Mouse (Mus musculus) midbrain, embryonic 11.5 days (tissue): ENCODE measurements at regions not wholly inside any gene's neighbourhood (a gene's known extent, or its start where the extent isn't known, plus 50 kb on each side); places are given as distances from the start of the nearest gene placed in this dataset.
A peak's percentile ranks its signal among the peaks of the same experiment; 100 is the strongest.

Experiments used
- ATAC-seq: fragments of 200-750 bp; cut with Nextera tagmentation; 2 replicates; pipeline ENCODE4 v1.8.0; 2017; ENCODE audit warnings: moderate TSS enrichment, moderate library complexity; ENCODE audit not compliant: low FRiP score
- DNase-seq: peaks from one replicate; pipeline ENCODE4 v3.0.0; 2015; ENCODE audit warnings: low spot score; ENCODE audit errors: missing footprints
- H3K27ac ChIP-seq: fragments of 300-500 bp; sonication (generic); 2 replicates; pipeline ENCODE4 v1.5.1; 2014; ENCODE audit warnings: low read depth, low read length
- H3K27me3 ChIP-seq: fragments of 300-500 bp; sonication (generic); 2 replicates; pipeline ENCODE4 v1.6.1; 2014; ENCODE audit warnings: mild to moderate bottlenecking, low read length, moderate library complexity, mixed read lengths; ENCODE audit not compliant: control insufficient read depth, insufficient read depth
- H3K36me3 ChIP-seq: fragments of 300-500 bp; sonication (generic); 2 replicates; pipeline ENCODE4 v1.6.1; 2014; ENCODE audit warnings: mild to moderate bottlenecking, low read length, moderate library complexity, mixed read lengths; ENCODE audit not compliant: control insufficient read depth, insufficient read depth
- H3K4me1 ChIP-seq: fragments of 300-500 bp; sonication (generic); 2 replicates; pipeline ENCODE4 v1.6.1; 2014; ENCODE audit warnings: low read length; ENCODE audit not compliant: control insufficient read depth, insufficient read depth
- H3K4me2 ChIP-seq: fragments of 300-500 bp; sonication (generic); 2 replicates; pipeline ENCODE4 v1.6.1; 2014; ENCODE audit warnings: mild to moderate bottlenecking, moderate library complexity
- H3K4me3 ChIP-seq: fragments of 300-500 bp; sonication (generic); 2 replicates; pipeline ENCODE4 v1.5.1; 2014; ENCODE audit warnings: low read depth, low read length
- H3K9ac ChIP-seq: fragments of 300-500 bp; sonication (generic); 2 replicates; pipeline ENCODE4 v1.6.1; 2014; ENCODE audit warnings: low read length
- H3K9me3 ChIP-seq: fragments of 300-500 bp; sonication (generic); 2 replicates; pipeline ENCODE4 v1.6.1; 2016; ENCODE audit warnings: low read length; ENCODE audit not compliant: control insufficient read depth
- WGBS: fragments of 180-500 bp; shearing (Covaris S2); extraction: QIAGEN DNeasy Blood & Tissue Kit; methylation state at CpG from one replicate; pipeline ENCODE4 v1.1.7; 2014; 5-methylcytosine and 5-hydroxymethylcytosine counted together

DNA sequence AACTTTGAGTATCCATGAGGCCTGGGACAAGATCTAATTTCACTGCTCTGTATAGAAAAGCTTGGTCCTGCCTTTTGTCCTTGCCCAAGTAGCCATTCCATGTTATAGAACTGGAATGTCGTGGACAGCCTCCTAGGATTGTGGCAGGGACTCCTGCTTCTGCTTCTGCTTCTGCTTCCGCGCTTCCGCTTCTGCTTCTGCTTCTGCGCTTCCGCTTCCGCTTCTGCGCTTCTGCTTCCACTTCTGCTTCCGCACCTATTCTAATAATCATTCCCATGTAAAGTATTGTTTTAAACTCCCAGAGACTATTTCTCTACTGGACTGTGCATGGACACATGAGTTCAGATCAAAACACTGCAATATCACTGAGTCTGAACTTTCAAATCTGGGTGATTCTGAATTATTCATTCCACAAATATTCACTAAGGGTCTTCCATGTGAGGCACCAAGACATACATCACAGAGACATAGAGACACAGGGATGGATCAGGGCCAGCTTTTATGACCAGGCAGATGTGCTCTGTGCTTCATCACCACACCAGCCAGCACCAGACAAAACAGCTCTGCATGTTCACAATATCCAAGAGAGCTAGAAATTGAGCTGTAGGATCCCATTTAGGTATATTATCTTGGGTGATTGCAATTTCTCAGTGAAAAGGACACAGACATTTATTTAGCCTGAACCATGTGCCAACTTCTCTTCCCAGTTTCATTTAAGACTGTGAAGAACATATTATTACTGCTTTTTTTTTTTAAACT lies 360.5 kb upstream of the Gm6657 start:
- H3K4me1 ChIP-seq: no peaks in the 10 kb centered on the region
- no peak for ATAC-seq
- H3K27me3 ChIP-seq: no peaks in the 10 kb centered on the region
- no peak overlapping the region for H3K4me3 ChIP-seq
- no peaks in the 10 kb centered on the region for H3K36me3 ChIP-seq
- 91% methylated on average over 9 of the region's 9 CpGs for WGBS
- H3K27ac ChIP-seq: no peak overlapping the region
- no peak overlapping the region for H3K9ac ChIP-seq
- no peak overlapping the region for H3K4me2 ChIP-seq
- H3K9me3 ChIP-seq: no peaks in the 10 kb centered on the region
- no peak for DNase-seq

GRCm38 (mm10) chr12:77834891-77835290 lies 359.2 kb upstream of the Gm6657 start:
- Histone ChIP-seq H3K9ac (no peak overlapping the region), H3K9me3 (no peaks in the 10 kb centered on the region), H3K36me3 (no peaks in the 10 kb centered on the region), H3K4me1 (no peaks in the 10 kb centered on the region), H3K27ac (no peak overlapping the region), H3K27me3 (no peaks in the 10 kb centered on the region), H3K4me3 (no peak overlapping the region), H3K4me2 (no peak overlapping the region)
- DNase-seq: no peak
- no peak for ATAC-seq
- WGBS: 85% methylated on average over 1 of the region's 1 CpGs

DNA sequence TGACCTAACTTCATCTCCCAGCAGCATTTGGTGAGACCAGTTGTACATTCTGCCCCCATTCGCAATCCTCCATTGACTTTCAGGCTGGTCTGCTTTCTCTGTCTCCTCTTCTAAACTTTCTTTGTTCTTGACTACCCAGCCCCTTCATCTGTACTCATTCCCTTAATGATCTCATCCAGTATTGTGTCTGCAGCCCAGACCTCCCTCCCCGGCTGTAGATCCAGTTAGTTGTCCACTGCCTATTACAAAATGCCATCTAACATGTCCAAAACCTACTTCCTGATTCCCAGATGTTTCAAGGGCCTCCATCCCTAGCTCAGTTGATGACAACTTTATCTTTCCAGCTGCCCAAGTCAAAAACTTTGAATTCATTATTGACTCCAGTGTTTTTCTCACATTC lies 357.8 kb upstream of the Gm6657 start:
- 58% methylated on average over 2 of the region's 2 CpGs for WGBS
- DNase-seq (no peak), ATAC-seq (no peak)
- Histone ChIP-seq H3K27ac (no peak overlapping the region), H3K27me3 (no peaks in the 10 kb centered on the region), H3K4me3 (no peak overlapping the region), H3K4me2 (no peak overlapping the region), H3K9me3 (no peaks in the 10 kb centered on the region), H3K36me3 (no peaks in the 10 kb centered on the region), H3K4me1 (no peaks in the 10 kb centered on the region), H3K9ac (no peak overlapping the region)

- ATAC-seq: peak; percentile 65
- H3K27me3 ChIP-seq: no peaks in the 10 kb centered on the region
- no peaks in the 10 kb centered on the region for H3K36me3 ChIP-seq
- WGBS: 37% methylated on average over 7 of the region's 7 CpGs
- H3K27ac ChIP-seq: no peak overlapping the region
- no peak overlapping the region for H3K4me3 ChIP-seq
- peak; percentile 87 for DNase-seq
- no peak overlapping the region for H3K9ac ChIP-seq
- no peaks in the 10 kb centered on the region for H3K9me3 ChIP-seq
- H3K4me1 ChIP-seq: no peaks in the 10 kb centered on the region
- H3K4me2 ChIP-seq: no peak overlapping the region
Measured at GRCm38 (mm10) chr12:77841844-77842415, 352.1 kb upstream of the Gm6657 start.

DNA sequence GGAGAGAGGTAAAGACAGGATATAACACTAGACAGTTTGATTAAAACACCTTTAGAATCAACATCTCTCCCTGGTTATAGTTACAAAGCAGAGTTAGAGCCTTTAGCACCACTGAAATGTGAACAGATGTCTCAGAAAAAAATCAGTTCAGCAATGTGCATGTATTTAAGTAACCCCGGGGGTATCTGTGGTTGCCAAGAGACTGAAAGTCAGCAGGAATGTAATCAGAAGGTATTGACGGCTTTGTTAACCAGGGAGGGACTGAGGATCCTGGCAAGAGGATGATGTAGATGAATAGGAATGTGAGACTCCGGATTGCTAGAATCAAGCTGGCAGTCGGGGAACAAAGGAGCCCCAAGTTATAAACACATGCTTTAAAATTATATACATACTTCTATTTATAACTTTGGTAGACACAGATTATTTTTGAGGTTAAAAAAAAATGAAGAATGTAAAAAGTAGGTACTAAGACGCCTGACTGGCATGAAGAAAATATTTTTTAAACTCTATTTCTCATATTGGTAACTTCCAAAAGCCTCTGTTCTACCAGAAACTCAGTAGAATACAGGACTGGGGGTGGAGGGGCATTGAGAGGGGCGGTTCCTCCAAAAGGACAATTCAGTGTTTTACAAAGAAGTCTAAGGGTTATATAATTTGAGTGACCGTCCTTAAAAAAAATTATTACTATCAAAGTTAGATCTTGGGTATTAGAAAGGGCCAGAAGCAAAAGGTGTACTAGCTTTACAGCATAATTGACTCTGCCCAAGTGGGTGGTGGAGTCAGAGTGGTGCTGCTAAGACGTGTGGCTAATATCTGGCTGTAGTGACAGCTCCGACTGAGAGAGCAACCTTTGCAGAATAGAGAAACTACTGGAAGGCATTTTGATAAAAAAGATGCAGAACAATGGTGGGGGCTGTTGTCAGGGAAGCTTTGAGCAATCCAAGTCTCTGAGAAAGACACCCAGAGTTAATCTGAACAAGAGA lies 341.2 kb upstream of the Gm6657 start:
- 19% methylated on average over 9 of the region's 9 CpGs for WGBS
- Histone ChIP-seq H3K27me3 (no peaks in the 10 kb centered on the region), H3K9ac (no peak overlapping the region), H3K36me3 (no peaks in the 10 kb centered on the region), H3K4me3 (no peak overlapping the region), H3K4me2 (no peak overlapping the region), H3K9me3 (no peaks in the 10 kb centered on the region), H3K27ac (peak overlapping the region; percentile 22; the same call in 1 of the 2 replicates), H3K4me1 (peaks cover 11% of the 10 kb centered on the region; the same call in 1 of the 2 replicates)
- peak; percentile 92 for DNase-seq
- ATAC-seq: peak; percentile 86

DNA sequence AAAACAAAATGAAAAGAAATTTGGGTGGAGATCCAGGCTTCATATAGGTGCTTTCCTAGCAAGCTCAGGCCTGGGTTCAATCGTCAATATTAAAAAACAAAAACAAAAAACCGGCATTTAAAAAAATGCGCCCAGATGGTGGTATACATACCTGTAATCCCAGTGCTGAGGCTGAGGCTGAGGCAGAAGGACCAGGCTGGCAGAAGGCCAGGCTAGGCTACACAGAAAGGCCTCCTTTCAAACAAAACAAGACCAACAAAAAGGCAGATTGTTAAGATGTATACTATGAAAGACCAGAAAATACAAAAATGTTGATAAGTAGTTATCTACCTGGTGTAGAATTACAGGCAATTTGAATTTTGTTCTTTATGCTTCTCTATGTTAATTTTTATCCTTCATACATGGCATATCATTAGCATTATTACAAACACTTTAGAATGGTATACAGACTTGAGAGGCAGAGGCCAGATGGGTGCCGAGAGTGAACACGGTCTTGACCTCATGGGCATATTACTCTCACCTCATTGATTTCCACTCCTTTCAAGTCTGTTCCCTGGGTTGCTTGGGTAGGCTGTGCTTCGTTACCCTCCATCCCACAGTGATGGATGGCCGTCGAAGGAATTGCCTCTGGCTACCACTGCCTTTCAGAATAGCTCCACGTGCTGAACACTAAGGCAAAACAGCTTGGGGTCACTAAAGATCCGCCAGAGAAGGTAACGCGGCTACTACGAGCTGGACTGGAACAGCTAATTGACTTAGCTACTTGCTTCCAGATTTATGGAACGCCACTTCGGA lies 339.6 kb upstream of the Gm6657 start:
- no peaks in the 10 kb centered on the region for H3K27me3 ChIP-seq
- H3K9ac ChIP-seq: no peak overlapping the region
- no peaks in the 10 kb centered on the region for H3K36me3 ChIP-seq
- DNase-seq (no peak), ATAC-seq (peak; percentile 37; the same call in 1 of the 2 replicates)
- peaks cover 11% of the 10 kb centered on the region; the same call in 1 of the 2 replicates for H3K4me1 ChIP-seq
- no peak overlapping the region for H3K27ac ChIP-seq
- 62% methylated on average over 15 of the region's 15 CpGs for WGBS
- no peak overlapping the region for H3K4me2 ChIP-seq
- H3K4me3 ChIP-seq: no peak overlapping the region
- H3K9me3 ChIP-seq: no peaks in the 10 kb centered on the region

- no peak overlapping the region for H3K27ac ChIP-seq
- DNase-seq: no peak
- WGBS: 77% methylated on average over 12 of the region's 12 CpGs
Measured at GRCm38 (mm10) chr12:77855796-77856195, 338.2 kb upstream of the Gm6657 start.

DNA sequence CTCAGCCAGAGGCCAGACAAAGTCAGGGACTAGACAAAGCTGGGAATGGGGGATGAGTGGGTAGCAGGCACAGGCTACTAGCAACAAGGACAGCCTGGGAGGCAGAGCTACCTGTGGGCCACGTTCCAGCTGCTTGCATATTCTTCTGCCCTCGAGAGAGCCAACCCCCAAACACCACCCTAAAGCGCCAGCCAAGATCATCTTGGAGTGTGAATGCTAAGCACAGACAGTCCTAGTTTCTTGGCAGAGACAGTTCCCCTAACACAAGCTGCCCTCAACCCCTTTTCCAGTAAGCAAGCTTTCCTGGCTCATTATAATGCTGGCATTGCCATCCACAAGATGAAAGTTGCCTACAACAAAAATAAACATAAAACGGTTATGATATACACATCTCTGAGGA lies 336.8 kb upstream of the Gm6657 start:
- no peak overlapping the region for H3K9ac ChIP-seq
- H3K4me3 ChIP-seq: no peak overlapping the region
- ATAC-seq: no peak
- H3K9me3 ChIP-seq: no peaks in the 10 kb centered on the region
- H3K36me3 ChIP-seq: no peaks in the 10 kb centered on the region
- H3K27me3 ChIP-seq: no peaks in the 10 kb centered on the region
- DNase-seq: no peak
- no peak overlapping the region for H3K4me2 ChIP-seq
- peaks cover 9% of the 10 kb centered on the region; the same call in 1 of the 2 replicates for H3K4me1 ChIP-seq
- WGBS: 77% methylated on average over 4 of the region's 4 CpGs
- no peak overlapping the region for H3K27ac ChIP-seq

More at GRCm38 (mm10) chr12:77855796-77856195, 338.2 kb upstream of the Gm6657 start:
- no peak overlapping the region for H3K4me3 ChIP-seq
- no peak overlapping the region for H3K4me2 ChIP-seq
- H3K27me3 ChIP-seq: no peaks in the 10 kb centered on the region
- no peaks in the 10 kb centered on the region for H3K9me3 ChIP-seq
- no peak overlapping the region for H3K9ac ChIP-seq
- peaks cover 11% of the 10 kb centered on the region; the same call in 1 of the 2 replicates for H3K4me1 ChIP-seq
- ATAC-seq: no peak
- no peaks in the 10 kb centered on the region for H3K36me3 ChIP-seq
